24 mouse cellular contexts compared by ENCODE assay signal in genomic region chr4:150649327-150649726, GRCm38 (mm10). TPM values are rescaled to one million over a fixed set of nuclear protein-coding genes. Genes with fewer than 3 reads are reported as not detected.
DNase-seq lines count a peak whose midpoint lies in the region; ATAC-seq and TF ChIP-seq lines count a peak whose summit lies in the region.
"Had no signal": no experiment of that assay in that cellular context is flagged by ENCODE, and none has a peak within 500 bp of the region (broad histone marks: within the 10 kb centered on the region; RNA-seq: fewer than 3 reads in every experiment).

No protein-coding gene starts in this region.

- H3K27ac ChIP-seq in MEL (ENCODE audit: control insufficient read depth, low read depth, low read length): peak overlapping the region; percentile 58; the same call in 1 of the 2 replicates
- H3K27ac ChIP-seq in liver, embryonic 11.5 days (ENCODE audit: low read depth, low read length): peak overlapping the region; percentile 0; the same call in 1 of the 2 replicates
- H3K27ac ChIP-seq in liver, postnatal 0 days (ENCODE audit: low read depth): no peak overlapping the region
- no peak overlapping the region for H3K27ac ChIP-seq in neural tube, embryonic 15.5 days (replicated peaks)
- no peak overlapping the region for H3K27ac ChIP-seq in heart, embryonic 11.5 days (ENCODE audit: low read depth, low read length)
- H3K27ac ChIP-seq: embryonic facial prominence, embryonic 13.5 days; forebrain, embryonic 15.5 days; hindbrain, embryonic 12.5 days; kidney, embryonic 15.5 days; limb, embryonic 15.5 days; macrophage had no signal

- intact Hi-C loops in heart, postnatal 14 days (cut with DNase I): no loop called here

- WGBS in liver, embryonic 11.5 days: 64% methylated on average over 5 of the region's 5 CpGs
- WGBS in liver, postnatal 0 days (ENCODE audit: insufficient replicate concordance): 51% methylated on average over 5 of the region's 5 CpGs
- 91% methylated on average over 5 of the region's 5 CpGs for WGBS in neural tube, embryonic 15.5 days
- WGBS in heart, embryonic 11.5 days (ENCODE audit: insufficient replicate concordance): 66% methylated on average over 5 of the region's 5 CpGs

- H3K4me3 ChIP-seq in MEL (ENCODE audit: control insufficient read depth in 1 of 2, insufficient read depth in 1 of 2, low read depth in 2 of 2, low read length in 2 of 2): peak overlapping the region; percentile 23 to 38; a peak in 2 of 4 replicates
- no peak overlapping the region for H3K4me3 ChIP-seq in liver, embryonic 11.5 days (ENCODE audit: low read depth, low read length)
- H3K4me3 ChIP-seq in liver, postnatal 0 days (ENCODE audit: low read depth, low read length): no peak overlapping the region
- H3K4me3 ChIP-seq in neural tube, embryonic 15.5 days (replicated peaks): no peak overlapping the region
- no peak overlapping the region for H3K4me3 ChIP-seq in heart, embryonic 11.5 days (ENCODE audit: low read depth, low read length)
- H3K4me3 ChIP-seq: embryonic facial prominence, embryonic 13.5 days; forebrain, embryonic 15.5 days; heart, embryonic 12.5 days; hindbrain, embryonic 12.5 days; kidney, embryonic 15.5 days; limb, embryonic 15.5 days had no signal

- no peaks in the 10 kb centered on the region; a peak in 1 of 4 replicates for H3K27me3 ChIP-seq in MEL (ENCODE audit: control insufficient read depth in 1 of 2, insufficient read depth in 2 of 2, low read length in 2 of 2)
- peaks cover 25% of the 10 kb centered on the region for H3K27me3 ChIP-seq in liver, embryonic 11.5 days (replicated peaks; ENCODE audit: control insufficient read depth, insufficient read depth, low read length)
- peaks cover 14% of the 10 kb centered on the region for H3K27me3 ChIP-seq in liver, postnatal 0 days (ENCODE audit: insufficient read depth, low read length)
- no peaks in the 10 kb centered on the region for H3K27me3 ChIP-seq in neural tube, embryonic 15.5 days (replicated peaks)
- H3K27me3 ChIP-seq in heart, embryonic 11.5 days (ENCODE audit: control insufficient read depth, insufficient read depth, low read length): peaks cover 28% of the 10 kb centered on the region

- peak; percentile 88 for ATAC-seq in liver, embryonic 11.5 days (replicated peaks; ENCODE audit: low FRiP score)
- ATAC-seq in liver, postnatal 0 days: peak; percentile 79
- no peak for ATAC-seq in neural tube, embryonic 15.5 days (ENCODE audit: low FRiP score)
- no peak for ATAC-seq in heart, embryonic 11.5 days (replicated peaks; ENCODE audit: insufficient number of reproducible peaks, low FRiP score, low TSS enrichment)
- ATAC-seq: forebrain, embryonic 15.5 days had no signal

- no peak overlapping the region for H3K4me2 ChIP-seq in liver, embryonic 11.5 days
- H3K4me2 ChIP-seq in liver, postnatal 0 days (ENCODE audit: low read depth, low read length): no peak overlapping the region
- H3K4me2 ChIP-seq in neural tube, embryonic 15.5 days: no peak overlapping the region
- H3K4me2 ChIP-seq in heart, embryonic 11.5 days: no peak overlapping the region
- H3K4me2 ChIP-seq: embryonic facial prominence, embryonic 13.5 days; forebrain, embryonic 15.5 days; heart, embryonic 12.5 days; hindbrain, embryonic 12.5 days; kidney, embryonic 15.5 days; limb, embryonic 15.5 days; midbrain, embryonic 11.5 days had no signal

- TF ChIP-seq CTCF in MEL (IDR thresholded peaks at IDR 0.05 in 2 of 3, conservative IDR thresholded peaks at IDR 0.05 in 1 of 3; ENCODE audit: control insufficient read depth in 1 of 3, insufficient read depth in 1 of 3, low read depth in 2 of 3, low read length in 3 of 3, poor library complexity in 1 of 3, severe bottlenecking in 1 of 3): no peak
- TF ChIP-seq CTCF in liver, postnatal 0 days (IDR thresholded peaks at IDR 0.05; ENCODE audit: low read depth): no peak

- peaks cover 5 to 14% of the 10 kb centered on the region in 2 experiments for H3K4me1 ChIP-seq in MEL (ENCODE audit: control insufficient read depth in 1 of 2, insufficient read depth in 2 of 2, low read length in 2 of 2)
- peaks cover 7% of the 10 kb centered on the region for H3K4me1 ChIP-seq in liver, embryonic 11.5 days (replicated peaks; ENCODE audit: control insufficient read depth, insufficient read depth, low read length)
- no peaks in the 10 kb centered on the region; the same call in 1 of the 2 replicates for H3K4me1 ChIP-seq in liver, postnatal 0 days (ENCODE audit: insufficient read depth)
- peaks cover 22% of the 10 kb centered on the region for H3K4me1 ChIP-seq in neural tube, embryonic 15.5 days
- no peaks in the 10 kb centered on the region for H3K4me1 ChIP-seq in heart, embryonic 11.5 days (ENCODE audit: control insufficient read depth, insufficient read depth, low read length)

- DNase-seq in MEL (ENCODE audit: low read depth, low spot score): peak; percentile 84
- DNase-seq in c-Kit-positive CD71-positive TER-119-positive erythroid progenitor cells, embryonic 14.5 days (ENCODE audit: low spot score): peak; percentile 66
- no peak for DNase-seq in liver, embryonic 11.5 days (ENCODE audit: low spot score)
- DNase-seq in liver, postnatal 0 days: no peak
- DNase-seq in heart, postnatal 14 days: no peak
- DNase-seq: adrenal gland, postnatal 36 days; cerebellum, adult 11-12 months; cerebellum, postnatal 14 days; heart, postnatal 10 days; kidney, adult 11 months; kidney, postnatal 4 days; right cerebral cortex, postnatal 14 days; thymus, adult 2 months had no signal

- no peak for TF ChIP-seq RAD21 in MEL (IDR thresholded peaks at IDR 0.05; ENCODE audit: low read depth, low read length)

- TF ChIP-seq EP300 in MEL (IDR thresholded peaks at IDR 0.05; ENCODE audit: low read depth in 1 of 2, low read length in 2 of 2): peak; percentile 93 to 94
- peak; percentile 89 for TF ChIP-seq EP300 in liver, postnatal 0 days (IDR thresholded peaks at IDR 0.05; ENCODE audit: low read depth)

- H3K9me3 ChIP-seq in MEL (replicated peaks; ENCODE audit: insufficient read depth, low read length): no peaks in the 10 kb centered on the region
- no peaks in the 10 kb centered on the region for H3K9me3 ChIP-seq in liver, embryonic 11.5 days (ENCODE audit: control insufficient read depth, low read length)
- no peaks in the 10 kb centered on the region for H3K9me3 ChIP-seq in liver, postnatal 0 days (ENCODE audit: low read length)
- no peaks in the 10 kb centered on the region for H3K9me3 ChIP-seq in neural tube, embryonic 15.5 days (replicated peaks)
- H3K9me3 ChIP-seq in heart, embryonic 11.5 days (replicated peaks; ENCODE audit: control insufficient read depth, low read length): no peaks in the 10 kb centered on the region
- H3K9me3 ChIP-seq: embryonic facial prominence, embryonic 13.5 days; forebrain, embryonic 15.5 days; heart, embryonic 12.5 days; hindbrain, embryonic 12.5 days; kidney, embryonic 15.5 days; limb, embryonic 15.5 days had no signal

- TF ChIP-seq POLR2A in MEL (IDR thresholded peaks at IDR 0.05; ENCODE audit: control insufficient read depth in 1 of 2, insufficient read depth in 1 of 2, low read depth in 1 of 2, low read length in 2 of 2, poor library complexity in 1 of 2): no peak

- H3K9ac ChIP-seq in MEL (ENCODE audit: control insufficient read depth, low read depth, low read length, poor library complexity, severe bottlenecking): 0 out of 2 replicates have a peak overlapping the region, but pooled peaks have one; percentile 12
- H3K9ac ChIP-seq in liver, embryonic 11.5 days (ENCODE audit: low read depth, low read length): no peak overlapping the region
- no peak overlapping the region for H3K9ac ChIP-seq in liver, postnatal 0 days (replicated peaks)
- H3K9ac ChIP-seq in neural tube, embryonic 15.5 days (replicated peaks): no peak overlapping the region
- H3K9ac ChIP-seq in heart, embryonic 11.5 days (ENCODE audit: low read depth, low read length): no peak overlapping the region
- H3K9ac ChIP-seq: embryonic facial prominence, embryonic 13.5 days; forebrain, embryonic 15.5 days; heart, embryonic 12.5 days; hindbrain, embryonic 12.5 days; kidney, embryonic 15.5 days; limb, embryonic 15.5 days had no signal

- peaks cover 0 to 9% of the 10 kb centered on the region in 2 experiments; a peak in 2 of 4 replicates for H3K36me3 ChIP-seq in MEL (ENCODE audit: control insufficient read depth in 1 of 2, insufficient read depth in 2 of 2, low read length in 2 of 2)
- no peaks in the 10 kb centered on the region for H3K36me3 ChIP-seq in liver, embryonic 11.5 days (ENCODE audit: control insufficient read depth, insufficient read depth, low read length)
- no peaks in the 10 kb centered on the region for H3K36me3 ChIP-seq in liver, postnatal 0 days (replicated peaks; ENCODE audit: insufficient read depth, low read length)
- H3K36me3 ChIP-seq in neural tube, embryonic 15.5 days: peaks cover 5% of the 10 kb centered on the region; the same call in 1 of the 2 replicates
- no peaks in the 10 kb centered on the region for H3K36me3 ChIP-seq in heart, embryonic 11.5 days (ENCODE audit: control insufficient read depth, insufficient read depth, low read length)
- H3K36me3 ChIP-seq: embryonic facial prominence, embryonic 13.5 days; forebrain, embryonic 15.5 days; heart, embryonic 12.5 days; hindbrain, embryonic 12.5 days; kidney, embryonic 15.5 days; limb, embryonic 15.5 days had no signal

- no peaks in the 10 kb centered on the region for H3K79me2 ChIP-seq in MEL (ENCODE audit: control insufficient read depth, insufficient read depth, low read length, poor library complexity)

TF ChIP-seq in MEL, 35 proteins besides CTCF, POLR2A, EP300 and RAD21 (continues in another document):
- peak; percentile 98 for TF ChIP-seq TAL1 (IDR thresholded peaks at IDR 0.05; ENCODE audit: low read length)
- TF ChIP-seq GABPA (IDR thresholded peaks at IDR 0.05; ENCODE audit: low read depth, low read length): no peak
- no peak for TF ChIP-seq E2F4 (IDR thresholded peaks at IDR 0.05; ENCODE audit: borderline replicate concordance, low read depth, low read length)
- TF ChIP-seq TCF12 (IDR thresholded peaks at IDR 0.05; ENCODE audit: low read depth, low read length): peak; percentile 94
- TF ChIP-seq MXI1 (IDR thresholded peaks at IDR 0.05; ENCODE audit: low read depth, low read length): no peak
- TF ChIP-seq GATA1 (IDR thresholded peaks at IDR 0.05; ENCODE audit: low read depth, low read length): peak; percentile 82
- no peak for TF ChIP-seq MAX (IDR thresholded peaks at IDR 0.05; ENCODE audit: low read length)
- TF ChIP-seq MYC (IDR thresholded peaks at IDR 0.05; ENCODE audit: low read depth, low read length): 0 out of 2 replicates have a peak, but pooled peaks have one; percentile 25

RNA-seq across cellular contexts. Expression of gene Slc45a1, which starts 2.6 kb away (rescaled TPM):
- not detected in 2 replicates for total RNA-seq in MEL (2012; rRNA removed)
- polyA plus RNA-seq in MEL (2012; ENCODE audit: insufficient read depth in 1 of 2, insufficient read length in 2 of 2, low read depth in 1 of 2, low replicate concordance in 2 of 2, missing spikeins in 1 of 2): not detected
- 0.04 and 0.05 TPM in 2 replicates for polyA plus RNA-seq in liver, embryonic 11.5 days (2014; fragmentation: Nextera tagmentation; extraction: Ambion mirVana)
- polyA plus RNA-seq in liver, postnatal 0 days (2015; fragmentation: Nextera tagmentation; extraction: Ambion mirVana): not detected in 2 replicates
- 37.9 and 47.8 TPM in 2 replicates for polyA plus RNA-seq in neural tube, embryonic 15.5 days (2015; fragmentation: Nextera tagmentation; extraction: Ambion mirVana)
- polyA plus RNA-seq in heart, embryonic 11.5 days (2014; fragmentation: Nextera tagmentation; extraction: Ambion mirVana): 0.04 TPM in 1 of 2 replicates, not detected in the other
- not detected for total RNA-seq in heart, postnatal 14 days (2021)
- total RNA-seq: gastrocnemius, adult 8-10 months; heart, postnatal 10 days had no signal
- polyA plus RNA-seq: heart, embryonic 12.5 days; macrophage had no signal

Comparison
In these comparisons a context has a peak if more than half of its experiments do, and no peak if none do; other contexts are left out.
1. H3K27ac ChIP-seq: peak in MEL (single experiment) and liver, embryonic 11.5 days (single experiment); none in liver, postnatal 0 days (single experiment), neural tube, embryonic 15.5 days (single experiment) and heart, embryonic 11.5 days (single experiment).
2. DNase-seq: peak in MEL (single experiment) and c-Kit-positive CD71-positive TER-119-positive erythroid progenitor cells, embryonic 14.5 days (single experiment); none in liver, embryonic 11.5 days (single experiment), liver, postnatal 0 days (single experiment) and heart, postnatal 14 days (0 of 2).
3. H3K4me3 ChIP-seq: peak in MEL (2 of 2); none in liver, embryonic 11.5 days (single experiment), liver, postnatal 0 days (single experiment), neural tube, embryonic 15.5 days (single experiment) and heart, embryonic 11.5 days (single experiment).
4. ATAC-seq: peak in liver, embryonic 11.5 days (single experiment) and liver, postnatal 0 days (single experiment); none in neural tube, embryonic 15.5 days (single experiment) and heart, embryonic 11.5 days (single experiment).
5. RNA of gene Slc45a1, which starts 2.6 kb away (polyA plus RNA-seq): 37.9 to 47.8 TPM in neural tube, embryonic 15.5 days; 0.04 TPM in heart, embryonic 11.5 days, 0.04 to 0.05 TPM in liver, embryonic 11.5 days, not detected in MEL and not detected in liver, postnatal 0 days; every median in the first group is over 10 times any median in the second.